Mouse (Mus musculus) myocyte (in vitro differentiated cells): Measurements from ENCODE around the gene Wdr19.

Experiments
- CEBPB ChIP-seq: IDR thresholded peaks from 2 replicates; pipeline ENCODE4 v1.6.1; 2011; ENCODE audit warnings: mild to moderate bottlenecking, moderate library complexity; ENCODE audit not compliant: poor library complexity, insufficient read depth, severe bottlenecking
- E2F4 ChIP-seq: IDR thresholded peaks from one replicate; pipeline ENCODE4 v1.6.1; 2011; ENCODE audit warnings: mild to moderate bottlenecking, control low read depth, moderate library complexity; ENCODE audit not compliant: insufficient read depth
- MYOD1 ChIP-seq, 3 experiments: IDR thresholded peaks; one replicate each; pipeline ENCODE4 v1.6.1; 2011; ENCODE audit warnings: control low read depth in 2 of 3, low read depth in 2 of 3, mild to moderate bottlenecking in 2 of 3, moderate library complexity in 1 of 3; ENCODE audit not compliant: insufficient read length in 2 of 3, control insufficient read depth in 1 of 3
- POLR2A ChIP-seq: IDR thresholded peaks from one replicate; pipeline ENCODE4 v1.6.1; 2011; ENCODE audit warnings: low read depth, mild to moderate bottlenecking, control low read depth, moderate library complexity; ENCODE audit not compliant: insufficient read length
- POLR2AphosphoS2 ChIP-seq: IDR thresholded peaks from one replicate; pipeline ENCODE4 v1.6.1; 2011; ENCODE audit warnings: low read depth, control low read depth; ENCODE audit not compliant: insufficient read length
- TCF12 ChIP-seq: IDR thresholded peaks from one replicate; pipeline ENCODE4 v1.6.1; 2011; ENCODE audit warnings: mild to moderate bottlenecking, control low read depth; ENCODE audit not compliant: poor library complexity, insufficient read depth, severe bottlenecking

DNA sequence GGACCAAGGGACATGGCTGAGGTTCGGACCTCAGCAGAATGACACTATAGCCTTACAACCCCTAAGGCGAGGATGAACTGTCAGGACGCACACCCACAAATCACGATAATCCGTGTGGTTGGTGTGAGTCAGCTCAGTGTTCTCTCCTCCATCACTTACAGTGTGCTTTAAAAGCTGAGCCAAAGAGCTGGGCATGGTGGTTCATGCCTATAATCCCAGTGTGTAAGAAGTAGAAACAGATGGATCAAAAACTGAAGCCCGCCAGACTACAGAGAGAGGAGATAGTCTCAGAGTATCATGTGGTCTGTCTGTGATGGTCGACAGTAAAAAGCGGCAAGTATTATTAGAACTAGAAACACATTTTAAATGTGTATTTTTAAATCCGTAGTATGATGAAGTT, 21.0 kb upstream of the Wdr19 start:
- TF ChIP-seq MYOD1 (IDR thresholded peaks at IDR 0.05; ENCODE audit: control insufficient read depth in 1 of 3, insufficient read length in 2 of 3, low read depth in 2 of 3) (no peak), POLR2A (no peak), TCF12 (no peak), CEBPB (no peak), E2F4 (no peak), POLR2AphosphoS2 (no peak)
